Mouse (Mus musculus) adrenal gland, postnatal 10 days (tissue): Measurements from ENCODE around the gene Ddx52. TPM values are rescaled to one million over a fixed set of nuclear protein-coding genes. Genes with fewer than 3 reads are reported as not detected.

Source experiments
- total RNA-seq, 2 experiments: library from RNA; stranded (reverse); gene quantifications; 2 replicates each; pipeline ENCODE4 v1.2.3; 2021

Gene Ddx52
- total RNA-seq, 2 experiments from 2014 or later = 18.3 to 18.6 TPM

Other genes with a start within 250 kb of the Ddx52 start
- gene Wfdc17, start 238.1 kb upstream of the Ddx52 start, total RNA-seq = 1 to 10 TPM; 1.5 to 2.4 TPM
- not detected for gene Wfdc18, start 233.0 kb upstream of the Ddx52 start, total RNA-seq
- 1 to 10 TPM; 1.1 to 3.2 TPM for gene Wfdc21, start 195.1 kb upstream of the Ddx52 start, total RNA-seq
- gene Heatr6, start 188.4 kb upstream of the Ddx52 start, total RNA-seq = 10 to 100 TPM; 10.1 to 14.4 TPM
- 1 to 10 TPM; 1.5 to 2.7 TPM for gene Hnf1b, start 92.0 kb upstream of the Ddx52 start, total RNA-seq
- gene Synrg, start 22.4 kb downstream of the Ddx52 start, total RNA-seq = 10 to 100 TPM; 31.3 to 36.1 TPM
- gene Dusp14, start 127.2 kb downstream of the Ddx52 start, total RNA-seq = 1 to 10 TPM; 3.0 to 4.0 TPM
- gene Tada2a, start 187.5 kb downstream of the Ddx52 start, total RNA-seq = 10 to 100 TPM; 12.3 to 15.1 TPM
- gene Acaca, start 187.6 kb downstream of the Ddx52 start, total RNA-seq = 10 to 100 TPM; 67.7 to 78.5 TPM
- not detected for gene Gm11437, start 225.4 kb downstream of the Ddx52 start, total RNA-seq